Mouse (Mus musculus): ENCODE data around the gene Myom1.

Gene Myom1

DNA sequence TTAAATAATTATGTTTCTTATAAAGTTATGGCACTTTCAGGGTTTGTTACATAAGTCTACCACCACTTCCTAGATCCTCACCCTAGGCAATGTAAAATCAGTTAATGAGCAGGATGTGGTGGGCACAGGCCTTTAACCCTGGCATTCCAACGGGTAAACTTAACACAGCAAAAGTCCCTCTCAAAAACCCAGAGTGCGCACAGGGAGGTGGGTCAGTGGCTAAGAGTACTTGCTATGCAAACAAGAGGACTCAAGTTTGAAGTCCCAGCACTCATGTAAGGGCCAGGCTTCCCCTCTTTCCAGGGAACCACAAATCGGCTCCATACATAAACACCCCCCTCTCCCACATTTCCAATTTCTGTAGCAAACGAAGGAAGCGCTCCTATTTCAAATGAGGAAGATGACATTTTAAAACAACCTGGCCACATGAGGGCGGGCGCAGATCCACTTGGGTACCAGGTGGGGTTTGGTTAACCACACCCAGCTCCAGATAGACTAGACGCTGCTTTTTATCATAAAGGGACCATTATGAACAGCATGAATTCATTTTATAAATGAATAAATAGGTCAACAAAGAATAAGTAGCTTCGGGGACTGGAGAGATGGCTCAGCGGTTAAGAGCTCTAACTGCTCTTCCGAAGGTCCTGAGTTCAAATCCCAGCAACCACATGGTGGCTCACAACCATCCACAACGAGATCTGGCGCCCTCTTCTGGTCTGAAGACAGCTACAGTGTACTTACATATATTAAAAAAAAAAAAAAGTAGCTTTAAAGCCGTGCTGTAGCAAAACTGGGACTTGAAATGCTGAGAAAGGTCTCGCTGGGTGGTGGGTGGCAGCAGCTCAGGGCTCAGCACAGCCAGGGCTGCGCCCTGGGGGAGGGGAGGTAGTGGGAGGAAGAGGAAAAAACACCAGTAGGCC is 10.5 kb upstream of the Myom1 start:
- DNase-seq (ENCODE audit: extremely low read depth, low read depth, low spot score), result no peak

DNA sequence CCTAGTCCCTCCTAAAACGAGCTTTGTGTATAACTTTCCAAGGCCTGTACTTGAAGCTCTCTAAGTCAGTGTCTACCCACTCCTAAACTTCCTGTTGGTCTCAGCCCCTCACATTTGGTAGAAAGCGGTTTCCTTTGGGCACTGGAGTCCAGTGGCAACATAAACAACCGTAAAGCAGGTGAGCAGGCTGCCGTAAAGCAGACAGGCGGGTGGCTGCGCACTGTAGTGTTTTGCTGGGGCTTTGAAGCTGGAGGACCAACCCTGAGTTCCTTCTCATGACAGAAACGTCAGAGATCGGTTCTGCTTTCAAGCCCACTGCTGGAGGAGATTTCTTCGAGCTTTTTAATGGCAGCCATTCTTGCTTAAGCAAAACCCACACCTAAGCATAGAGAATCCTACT is 9.8 kb upstream of the Myom1 start:
- no peak for DNase-seq (ENCODE audit: extremely low read depth, low read depth, low spot score)

DNA sequence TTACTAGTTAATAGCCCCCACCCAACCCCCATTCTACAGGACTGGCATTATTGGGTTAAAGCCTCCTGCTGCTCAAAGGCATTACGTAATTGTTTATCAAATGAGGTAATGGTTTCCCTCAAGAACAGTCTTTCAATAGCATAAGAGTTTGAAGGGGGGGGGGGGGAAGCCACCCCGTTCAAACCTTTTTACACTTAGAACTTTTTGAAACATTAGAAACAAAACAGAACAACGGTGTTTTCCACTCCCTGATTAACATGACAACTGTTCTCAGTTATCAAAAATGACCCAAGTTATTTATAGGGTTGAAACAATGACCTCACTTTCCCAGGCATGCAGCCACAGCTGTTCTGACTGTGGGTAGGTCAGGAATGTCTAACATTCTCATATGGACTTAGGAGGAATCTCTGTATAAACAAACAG is 9.0 kb upstream of the Myom1 start:
- DNase-seq (ENCODE audit: extremely low read depth, low read depth, low spot score), result no peak

DNA sequence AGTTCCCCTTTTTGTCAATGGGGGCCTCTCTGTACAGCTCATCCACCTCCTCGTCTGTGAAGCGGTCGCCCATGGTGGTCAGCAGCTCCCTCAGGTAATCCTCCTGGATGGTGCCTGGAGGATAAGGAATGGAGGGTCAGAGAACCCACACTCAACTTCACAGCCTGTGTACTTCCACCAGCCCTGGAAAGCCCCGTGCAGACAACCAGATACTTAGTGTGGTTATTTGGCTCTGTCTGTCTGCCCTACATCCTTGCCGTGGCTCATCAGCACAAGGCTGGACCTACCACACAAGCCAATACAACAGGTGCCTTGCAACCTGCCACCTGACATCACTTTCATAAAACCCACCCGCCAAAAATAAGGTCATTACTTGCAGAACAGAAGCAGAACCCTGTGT is 7.8 kb upstream of the Myom1 start:
- no peak for DNase-seq (ENCODE audit: extremely low read depth, low read depth, low spot score)

DNA sequence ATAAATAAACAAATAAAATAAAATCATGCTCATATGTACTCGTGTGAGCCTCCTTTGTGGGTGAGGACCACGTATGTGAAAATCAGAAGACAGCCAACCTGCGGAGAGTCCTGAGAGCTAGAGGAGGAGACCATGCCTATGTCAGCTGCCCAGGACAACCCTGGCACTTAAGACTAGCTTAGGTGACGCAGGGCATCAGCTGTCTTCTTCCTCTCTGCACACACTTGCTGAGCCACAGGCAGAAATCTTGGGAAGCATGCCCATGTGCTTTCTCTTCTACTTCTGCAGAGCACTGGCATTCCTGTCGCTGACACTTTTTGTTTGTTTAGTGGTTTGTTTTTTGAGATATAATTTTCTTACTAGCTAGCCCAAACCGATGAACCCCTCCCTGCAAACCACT is 6.9 kb upstream of the Myom1 start:
- no peak for DNase-seq (ENCODE audit: extremely low read depth, low read depth, low spot score)

DNA sequence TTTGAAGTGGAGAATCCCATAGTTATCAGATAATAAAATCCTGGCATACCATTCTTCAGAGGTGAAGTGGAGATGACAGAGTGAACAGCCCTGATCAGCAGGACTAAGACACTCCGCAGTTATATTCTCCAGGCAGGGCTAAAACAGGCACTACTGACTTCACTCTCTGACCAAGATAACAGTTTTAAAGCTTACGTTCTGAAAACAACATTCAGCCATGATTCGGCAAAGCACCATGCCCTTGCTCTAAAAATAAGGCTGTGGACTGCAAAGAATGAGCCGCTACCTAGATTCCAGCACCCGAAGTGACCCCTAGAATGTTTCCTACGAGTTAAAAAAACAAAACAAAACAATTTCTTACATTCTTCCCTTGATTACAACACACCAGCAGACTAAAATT is 4.6 kb upstream of the Myom1 start:
- DNase-seq (ENCODE audit: extremely low read depth, low read depth, low spot score), result no peak

DNA sequence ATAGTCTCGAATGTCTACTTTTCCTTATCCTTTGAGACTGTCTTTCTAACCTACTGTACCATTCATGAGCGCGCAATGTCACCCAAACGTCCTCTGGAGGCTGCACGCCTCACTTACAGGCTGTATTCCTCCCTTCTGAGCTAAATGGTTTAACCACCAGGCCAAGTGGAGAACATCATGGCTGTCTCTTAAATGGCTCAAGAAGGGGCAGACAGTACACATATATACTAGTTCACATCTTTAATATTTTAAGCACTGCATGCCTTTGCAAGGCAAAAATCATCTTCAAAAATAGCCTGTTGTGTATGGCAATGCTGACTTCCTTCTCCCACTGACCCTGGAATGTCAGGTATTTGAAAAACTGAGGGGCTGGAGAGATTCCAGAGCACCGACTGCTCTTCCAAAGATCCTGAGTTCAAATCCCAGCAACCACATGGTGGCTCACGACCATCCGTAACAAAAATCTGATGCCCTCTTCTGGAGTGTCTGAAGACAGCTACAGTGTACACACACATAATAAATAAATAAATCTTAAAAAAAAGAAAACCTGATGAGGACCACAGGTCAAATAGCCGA is 3.9 kb upstream of the Myom1 start:
- DNase-seq (ENCODE audit: extremely low read depth, low read depth, low spot score), result no peak

DNA sequence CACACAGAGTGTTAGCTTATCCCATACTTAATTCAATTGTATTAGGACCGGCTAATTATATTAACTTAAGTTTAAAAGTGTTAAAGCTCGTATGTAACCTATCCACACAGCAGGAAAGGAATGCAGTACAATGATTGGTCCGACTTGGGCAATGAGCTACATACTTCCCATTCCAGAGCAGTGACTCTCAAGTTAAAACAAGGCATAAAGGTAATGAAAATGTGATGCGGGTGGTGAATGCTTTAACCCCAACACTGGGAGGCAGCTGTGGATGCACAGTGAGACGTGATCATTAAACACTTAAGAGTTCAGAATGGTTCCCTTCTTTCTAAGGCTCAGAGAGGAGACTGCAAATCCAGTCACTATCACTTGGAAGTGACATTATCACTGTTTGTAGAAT is 3.2 kb upstream of the Myom1 start:
- no peak for DNase-seq (ENCODE audit: extremely low read depth, low read depth, low spot score)

DNA sequence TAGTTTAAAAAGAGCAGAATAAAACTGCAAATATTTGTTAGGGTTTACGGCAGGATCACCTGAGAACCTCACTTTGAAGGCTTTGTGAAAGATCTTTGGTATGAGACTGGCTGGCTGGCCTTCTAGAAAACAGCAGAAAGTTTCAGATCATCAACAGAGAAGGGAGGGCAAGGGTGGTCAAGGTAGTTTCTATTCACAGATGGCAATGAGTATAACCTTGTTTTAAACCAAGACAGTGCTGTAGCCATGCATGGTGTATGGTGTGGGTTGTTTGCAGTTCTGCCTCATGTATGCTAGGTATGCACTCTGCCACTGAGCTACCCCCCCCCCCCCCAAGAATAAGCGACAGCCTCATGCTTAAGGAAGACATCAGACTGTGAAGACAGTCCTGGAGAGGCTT is 2.2 kb upstream of the Myom1 start:
- DNase-seq (ENCODE audit: extremely low read depth, low read depth, low spot score), result no peak

DNA sequence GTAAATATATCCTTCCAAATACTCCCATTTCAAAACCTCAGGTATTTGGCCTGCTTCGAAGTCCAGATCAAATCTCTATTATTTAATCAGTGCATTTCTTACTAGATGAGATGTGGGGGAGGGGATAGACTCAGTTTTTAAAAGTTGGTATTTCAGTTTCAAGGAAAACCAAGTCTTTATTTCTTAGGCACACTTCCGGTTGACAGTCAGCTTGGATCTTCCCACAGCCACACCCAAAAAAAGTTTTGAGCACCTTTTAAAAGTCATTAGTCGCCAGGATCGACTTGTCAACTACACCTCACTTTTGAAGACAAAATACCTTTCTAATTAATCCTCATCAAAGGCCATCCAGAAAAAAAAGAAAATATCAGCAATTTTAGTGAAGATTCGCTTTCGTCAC is 1.4 kb upstream of the Myom1 start:
- DNase-seq (ENCODE audit: extremely low read depth, low read depth, low spot score), result no peak

DNA sequence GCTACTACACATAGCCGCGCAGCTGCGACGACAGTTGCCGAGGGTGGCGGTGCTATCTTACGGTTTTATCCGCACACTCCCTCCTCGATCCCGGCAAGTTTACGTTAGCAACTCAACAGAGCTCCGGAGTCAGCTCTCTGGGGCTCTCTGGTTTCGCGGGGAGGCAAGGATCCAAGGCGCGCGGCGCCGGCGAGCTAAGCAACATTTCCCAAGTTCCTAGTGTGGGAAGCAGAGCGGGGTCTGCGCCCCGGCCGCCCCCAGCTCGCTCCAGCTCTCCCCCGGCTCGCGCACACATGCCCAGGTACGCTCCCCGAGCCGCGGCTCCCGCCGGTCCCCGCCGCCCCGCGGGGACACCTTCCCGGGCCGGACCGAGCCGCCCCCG is 743 bp upstream of the Myom1 start:
- no peak for DNase-seq (ENCODE audit: extremely low read depth, low read depth, low spot score)

DNA sequence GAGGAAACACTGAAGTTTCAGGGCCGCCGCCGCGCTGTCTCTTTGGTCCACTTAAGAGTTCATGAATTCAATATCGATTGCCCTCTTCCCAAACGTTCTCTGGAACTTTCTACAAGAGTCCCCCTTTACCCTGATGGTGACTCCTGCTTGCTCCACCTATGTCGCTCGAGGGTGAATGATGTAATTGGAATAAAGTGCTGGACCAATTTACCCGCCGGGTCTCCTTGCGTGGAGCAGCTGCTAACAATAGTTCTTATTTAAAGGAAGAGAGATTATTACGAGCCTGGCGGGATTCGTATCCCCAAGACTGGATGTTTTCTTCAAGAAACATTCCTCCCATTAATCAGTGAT is 286 bp downstream of the Myom1 start, which contains the start of gene Myl12a:
Gene Myl12a (minus strand): TSS at position 135 of the 351 bp plus-strand sequence.
- DNase-seq (ENCODE audit: extremely low read depth, low read depth, low spot score), result no peak

DNA sequence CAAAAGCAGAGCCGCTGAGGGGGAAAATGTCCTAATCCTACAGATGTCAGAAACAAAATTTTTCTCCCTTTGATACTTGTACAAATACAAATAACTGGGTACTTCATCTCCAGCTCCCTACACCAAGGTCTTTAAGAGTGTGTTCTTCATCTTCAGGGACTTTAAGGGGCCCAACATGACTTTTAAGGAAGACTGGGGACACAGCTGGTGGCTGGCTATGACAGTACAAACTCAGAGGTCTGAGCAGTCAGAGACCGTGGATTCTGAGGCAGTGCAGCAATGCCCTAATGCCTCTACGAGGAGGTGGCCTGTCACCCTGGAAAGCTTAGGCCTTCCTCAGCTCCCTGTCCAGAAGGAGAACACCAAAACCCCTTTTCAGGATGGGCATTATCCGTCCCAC is 679 bp downstream of the Myom1 start:
- DNase-seq (ENCODE audit: extremely low read depth, low read depth, low spot score), result no peak

DNA sequence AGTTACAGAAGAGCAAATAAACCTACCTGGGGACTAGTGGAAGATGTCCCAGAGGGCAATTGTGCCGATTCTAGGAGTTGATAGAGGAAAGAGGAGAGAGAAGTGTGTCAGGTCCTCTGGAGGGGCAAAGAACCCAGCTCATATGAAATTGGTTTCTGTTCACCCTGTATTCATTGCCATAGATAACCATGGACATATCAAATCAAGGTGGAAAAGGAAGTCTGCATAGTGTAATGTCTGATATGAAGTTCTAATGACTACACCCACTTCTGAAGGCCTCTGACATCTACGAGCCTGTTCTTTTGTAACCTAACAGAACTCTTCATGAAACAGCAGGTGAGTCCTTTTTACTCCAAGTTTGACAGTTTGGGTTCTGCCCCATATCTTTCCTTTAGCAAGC is 1.3 kb downstream of the Myom1 start:
- no peak for DNase-seq (ENCODE audit: extremely low read depth, low read depth, low spot score)

DNA sequence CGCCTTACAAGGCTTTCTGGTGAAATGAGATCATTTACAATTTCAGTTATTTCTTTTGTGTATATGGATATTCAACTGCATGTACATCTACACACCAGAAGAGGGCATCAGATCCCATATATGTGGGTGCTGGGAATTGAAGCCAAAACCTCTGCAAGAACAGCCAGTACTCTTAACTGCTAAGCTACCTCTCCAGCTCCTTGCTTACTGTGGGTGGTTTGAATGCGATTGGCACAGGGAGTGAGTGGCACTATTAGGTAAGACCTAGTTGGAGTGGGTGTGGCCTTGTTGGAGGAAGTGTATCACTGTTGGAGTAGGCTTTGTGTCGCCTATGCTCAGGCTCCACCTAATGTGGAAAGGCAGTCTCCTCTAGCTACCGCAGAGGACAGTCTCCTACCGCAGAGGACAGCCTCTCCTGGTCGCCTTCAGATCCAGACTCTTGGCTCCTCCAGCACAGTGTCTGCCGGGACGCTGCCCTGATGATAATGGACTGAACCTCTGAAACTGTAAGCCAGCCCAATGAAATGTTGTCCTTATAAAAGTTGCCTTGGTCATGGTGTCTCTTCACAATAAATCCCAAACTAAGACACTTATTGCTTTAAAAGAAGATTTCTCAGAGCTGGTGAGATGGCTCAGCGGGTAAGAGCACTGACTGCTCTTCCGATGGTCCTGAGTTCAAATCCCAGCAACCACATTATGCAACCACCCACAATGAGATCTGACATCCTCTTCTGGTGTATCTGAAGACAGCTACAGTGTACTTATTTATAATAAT is 1.9 kb downstream of the Myom1 start:
- DNase-seq (ENCODE audit: extremely low read depth, low read depth, low spot score), result peak; percentile 96

DNA sequence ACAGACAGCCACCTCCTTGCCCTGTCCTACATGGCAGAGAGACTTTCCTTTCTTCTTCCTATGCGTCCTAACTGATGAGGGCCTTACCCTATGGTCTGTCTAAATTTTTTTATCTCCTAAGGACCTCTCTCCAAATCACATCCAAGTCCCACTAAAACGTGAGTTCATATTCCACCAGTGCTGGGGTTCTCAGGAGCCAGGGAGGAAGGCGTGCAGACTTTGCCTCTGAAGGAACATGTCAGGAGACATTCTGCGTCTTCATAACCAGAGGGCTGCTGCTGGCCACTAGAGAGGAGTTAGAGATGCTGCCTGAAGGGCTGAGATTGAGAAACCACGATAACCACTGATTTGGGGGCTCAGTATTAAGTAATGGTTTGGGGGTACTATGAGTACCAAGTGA is 4.5 kb downstream of the Myom1 start:
- DNase-seq (ENCODE audit: extremely low read depth, low read depth, low spot score), result no peak

DNA sequence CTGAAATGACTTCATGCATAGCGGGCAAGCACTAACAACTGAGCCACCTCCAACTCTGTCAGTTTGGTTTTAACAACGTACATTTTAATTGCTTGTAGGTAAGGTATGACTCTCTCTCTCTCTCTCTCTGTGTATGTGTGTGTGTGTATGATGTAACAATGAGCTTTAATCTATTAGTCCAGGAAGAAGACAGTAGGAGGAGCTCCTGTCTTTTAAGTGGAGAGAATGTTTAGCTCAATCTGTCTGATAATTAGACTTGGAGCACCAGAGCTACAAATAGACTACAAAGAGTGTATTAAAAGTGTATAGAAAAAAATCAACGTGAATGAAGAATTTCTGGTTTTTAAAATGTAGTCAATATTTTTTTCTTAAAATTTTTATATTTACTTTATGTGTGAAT is 6.2 kb downstream of the Myom1 start:
- DNase-seq (ENCODE audit: extremely low read depth, low read depth, low spot score), result no peak

DNA sequence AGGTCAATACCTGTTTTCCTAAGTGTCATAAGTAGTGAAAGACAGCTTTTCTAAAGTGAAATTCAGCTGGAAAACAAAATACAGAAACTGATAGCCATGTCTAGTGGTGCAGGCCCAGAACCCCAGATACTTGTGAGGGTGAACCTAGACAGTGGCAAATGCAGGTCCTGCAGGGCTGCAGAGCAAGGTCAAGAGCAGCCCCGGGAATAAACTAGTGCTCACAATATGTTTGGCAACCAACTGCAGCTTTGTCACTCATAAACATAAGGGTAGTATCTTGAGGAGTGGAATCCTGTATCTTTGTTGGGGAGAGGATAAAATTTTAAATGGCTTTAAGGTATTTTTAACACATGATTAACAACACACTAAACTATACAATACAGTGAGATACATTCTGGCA is 7.3 kb downstream of the Myom1 start:
- DNase-seq (ENCODE audit: extremely low read depth, low read depth, low spot score), result no peak

DNA sequence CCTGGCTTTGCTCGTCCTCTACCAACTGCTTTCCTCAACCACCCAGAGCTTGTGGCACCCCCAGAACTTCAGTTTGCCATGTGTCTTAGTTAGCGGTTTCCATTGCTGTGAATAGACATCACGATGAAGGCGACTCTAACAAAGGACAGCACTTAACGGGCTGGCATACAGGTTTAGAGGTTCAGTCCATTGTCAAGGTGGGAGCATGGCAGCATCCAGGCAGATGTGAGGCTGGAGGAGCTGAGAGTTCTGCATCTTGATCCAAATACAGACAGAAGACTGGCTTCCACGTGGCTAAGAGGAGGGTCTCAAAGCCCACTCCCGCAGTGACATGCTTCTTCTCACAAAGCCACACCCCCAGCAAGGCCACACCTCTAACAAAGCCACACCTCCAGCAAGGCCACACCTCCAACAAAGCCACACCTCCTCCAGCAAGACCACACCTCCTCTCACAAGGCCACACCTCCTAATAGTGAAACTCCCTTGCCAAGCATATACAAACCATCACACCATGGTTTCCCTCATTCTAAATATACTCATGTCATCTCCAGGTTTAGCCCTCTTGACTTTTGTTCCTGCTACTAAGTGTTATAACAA is 8.3 kb downstream of the Myom1 start:
- no peak for DNase-seq (ENCODE audit: extremely low read depth, low read depth, low spot score)

DNA sequence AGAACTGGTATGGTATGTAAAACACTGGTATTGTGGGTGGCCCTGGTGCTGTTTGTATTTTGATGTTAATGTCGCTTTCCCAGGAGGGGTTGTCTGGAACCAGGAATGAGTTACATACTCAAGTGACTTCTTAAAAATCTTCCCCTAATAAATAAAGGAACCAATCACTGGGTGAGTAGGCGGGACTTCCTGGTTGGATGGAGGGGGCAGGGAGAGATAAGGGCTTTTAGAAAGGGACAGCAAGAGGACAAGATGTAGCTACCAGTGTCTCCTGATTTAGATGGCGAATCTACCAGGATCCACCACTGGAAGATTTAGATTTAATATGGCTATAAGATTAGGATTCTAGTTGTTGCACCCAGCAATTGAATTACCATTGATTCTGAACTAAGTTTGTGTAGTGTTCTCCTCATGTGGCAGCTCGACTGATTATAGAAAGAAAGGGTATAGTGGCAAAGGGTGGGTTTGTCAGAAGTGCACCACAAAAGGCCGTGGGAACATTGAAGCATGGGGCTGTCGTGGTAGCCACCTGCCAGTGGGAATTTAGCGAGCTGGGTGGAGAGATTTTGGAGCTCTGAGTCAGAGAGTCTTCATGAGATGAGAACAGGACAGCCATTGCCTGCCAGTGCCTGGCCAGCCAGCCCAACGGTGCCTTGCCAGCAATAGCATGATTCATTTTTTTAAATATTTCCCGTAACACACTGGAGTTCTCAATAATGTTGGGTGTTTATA is 9.7 kb downstream of the Myom1 start:
- DNase-seq (ENCODE audit: extremely low read depth, low read depth, low spot score), result no peak

DNA sequence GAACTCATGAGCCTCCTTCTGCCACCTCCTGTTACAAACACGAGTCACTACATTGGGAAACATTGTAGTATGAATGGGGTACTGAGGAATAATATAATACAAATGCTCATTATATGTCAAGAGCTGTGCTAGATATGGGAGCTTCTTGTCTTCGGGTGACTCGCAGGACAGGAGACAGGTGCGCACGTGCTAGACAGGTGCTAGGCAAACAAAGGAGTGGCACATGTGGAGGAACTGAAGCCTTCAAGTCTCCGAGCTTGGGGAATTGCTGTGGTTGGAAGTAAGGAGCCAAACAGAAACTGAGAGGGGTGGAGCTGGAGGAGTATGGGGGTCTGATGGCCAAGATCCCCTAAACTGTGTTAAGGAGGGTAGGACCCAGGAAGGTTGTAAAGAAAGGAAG is 10.7 kb downstream of the Myom1 start:
- DNase-seq (ENCODE audit: extremely low read depth, low read depth, low spot score), result no peak

Measured in fat pad, adult 2 months (tissue).